Mouse (Mus musculus) bone marrow macrophage, adult 2 months (primary cell): ENCODE results near the gene Acot4.

ENCODE experiments used
- CTCF ChIP-seq: IDR thresholded peaks from 2 replicates; pipeline ENCODE4 v1.5.1; 2012; ENCODE audit warnings: low read depth, mild to moderate bottlenecking, low read length, moderate library complexity
- POLR2A ChIP-seq: IDR thresholded peaks from 2 replicates; pipeline ENCODE4 v1.6.1; 2012; ENCODE audit warnings: mild to moderate bottlenecking, low read depth, low read length, borderline replicate concordance

- TF ChIP-seq CTCF (peak; percentile 42; the same call in 1 of the 2 replicates), POLR2A (no peak)
Observed at GRCm38 (mm10) chr12:84063228-84063627, 25.0 kb downstream of the Acot4 start.
